Comparison of ENCODE assay signal across 15 mouse cellular contexts in the genomic region with DNA sequence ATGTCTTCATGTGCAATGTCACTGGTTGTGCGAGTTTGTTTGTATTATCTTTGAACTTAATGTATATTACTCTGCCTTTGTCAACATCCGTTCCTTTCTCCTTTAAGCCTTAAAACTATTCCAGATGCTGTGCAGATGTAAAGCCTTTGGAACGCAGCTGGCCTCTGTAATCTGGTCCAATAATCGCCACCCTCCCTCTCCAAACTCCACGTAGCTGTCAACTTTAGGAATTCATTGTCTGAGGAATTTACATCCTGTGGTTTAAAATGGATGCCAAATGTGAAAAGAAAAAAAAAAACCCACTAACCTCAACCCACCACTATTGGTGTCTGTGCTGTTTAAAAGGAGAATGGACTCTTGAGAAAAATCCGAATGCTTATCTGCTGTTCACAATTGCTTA.
A peak's percentile ranks its signal among the peaks of the same experiment; 100 is the strongest.
DNase-seq lines count a peak whose midpoint lies in the region; ATAC-seq lines count a peak whose summit lies in the region.
"Had no signal": no experiment of that assay in that cellular context is flagged by ENCODE, and none has a peak within 500 bp of the region (broad histone marks: within the 10 kb centered on the region; RNA-seq: fewer than 3 reads in every experiment).

No protein-coding gene starts in this region.

- H3K4me2 ChIP-seq in hindbrain, embryonic 16.5 days (ENCODE audit: low read length) = no peak overlapping the region
- no peak overlapping the region for H3K4me2 ChIP-seq in embryonic facial prominence, embryonic 11.5 days (ENCODE audit: low read depth, low read length)
- H3K4me2 ChIP-seq in limb, embryonic 12.5 days = no peak overlapping the region
- H3K4me2 ChIP-seq: hindbrain, embryonic 14.5 days; stomach, embryonic 15.5 days had no signal

- H3K4me1 ChIP-seq in hindbrain, embryonic 10.5 days (replicated peaks) = no peaks in the 10 kb centered on the region
- no peaks in the 10 kb centered on the region for H3K4me1 ChIP-seq in hindbrain, embryonic 16.5 days (ENCODE audit: control insufficient read depth, insufficient read depth, low read depth, low read length)
- no peaks in the 10 kb centered on the region for H3K4me1 ChIP-seq in embryonic facial prominence, embryonic 11.5 days (ENCODE audit: control insufficient read depth, insufficient read depth, low read length)
- H3K4me1 ChIP-seq in limb, embryonic 12.5 days (replicated peaks) = peaks cover 16% of the 10 kb centered on the region
- H3K4me1 ChIP-seq: stomach, embryonic 15.5 days had no signal

- H3K9ac ChIP-seq in hindbrain, embryonic 16.5 days (ENCODE audit: low read depth, low read length) = no peak overlapping the region
- H3K9ac ChIP-seq in embryonic facial prominence, embryonic 11.5 days (replicated peaks; ENCODE audit: low read length) = no peak overlapping the region
- H3K9ac ChIP-seq in limb, embryonic 12.5 days (replicated peaks) = no peak overlapping the region
- H3K9ac ChIP-seq: hindbrain, embryonic 14.5 days; stomach, embryonic 15.5 days had no signal

- no peaks in the 10 kb centered on the region for H3K27me3 ChIP-seq in hindbrain, embryonic 10.5 days (ENCODE audit: insufficient read depth, poor library complexity, severe bottlenecking)
- no peaks in the 10 kb centered on the region for H3K27me3 ChIP-seq in hindbrain, embryonic 16.5 days (replicated peaks; ENCODE audit: control insufficient read depth, insufficient read depth, low read length)
- no peaks in the 10 kb centered on the region for H3K27me3 ChIP-seq in embryonic facial prominence, embryonic 11.5 days (ENCODE audit: control insufficient read depth, insufficient read depth, low read length)
- no peaks in the 10 kb centered on the region for H3K27me3 ChIP-seq in limb, embryonic 12.5 days
- H3K27me3 ChIP-seq: stomach, embryonic 15.5 days had no signal

- 65% methylated on average over 6 of the region's 6 CpGs for WGBS in hindbrain, embryonic 10.5 days
- 65% methylated on average over 6 of the region's 6 CpGs for WGBS in hindbrain, embryonic 16.5 days
- 19% methylated on average over 6 of the region's 6 CpGs for WGBS in embryonic facial prominence, embryonic 11.5 days
- 6% methylated on average over 6 of the region's 6 CpGs for WGBS in limb, embryonic 12.5 days

- DNase-seq in hindbrain, embryonic 10.5 days (ENCODE audit: low spot score) = peak; percentile 13
- DNase-seq in 3T3-L1 (ENCODE audit: low read depth, low spot score) = peak; percentile 95
- peak; percentile 88 for DNase-seq in embryonic facial prominence, embryonic 11.5 days (ENCODE audit: low spot score)
- DNase-seq in cerebellum, adult 18-20 months = no peak
- DNase-seq in spleen, postnatal 14 days (ENCODE audit: low spot score in 2 of 2) = no peak
- DNase-seq in layer of hippocampus, postnatal 25 days (ENCODE audit: extremely low spot score in 1 of 2, low spot score in 1 of 2) = no peak
- DNase-seq: adrenal gland, postnatal 25 days; cerebellum, postnatal 10 days; kidney, adult 9 months; lung, adult 18-20 months; thymus, postnatal 14 days had no signal

- ATAC-seq in hindbrain, embryonic 16.5 days = no peak
- ATAC-seq in embryonic facial prominence, embryonic 11.5 days (replicated peaks; ENCODE audit: insufficient number of reproducible peaks, low FRiP score, low TSS enrichment, low read depth) = 0 out of 2 replicates have a peak, but pooled peaks have one; percentile 23
- no peak for ATAC-seq in limb, embryonic 12.5 days (ENCODE audit: insufficient number of reproducible peaks, insufficient read depth, low FRiP score, low TSS enrichment, low read depth)

- H3K4me3 ChIP-seq in hindbrain, embryonic 10.5 days = no peak overlapping the region
- no peak overlapping the region for H3K4me3 ChIP-seq in hindbrain, embryonic 16.5 days (ENCODE audit: low read length)
- no peak overlapping the region for H3K4me3 ChIP-seq in embryonic facial prominence, embryonic 11.5 days (ENCODE audit: low read depth, low read length)
- no peak overlapping the region for H3K4me3 ChIP-seq in limb, embryonic 12.5 days (replicated peaks)
- H3K4me3 ChIP-seq: stomach, embryonic 15.5 days had no signal

- H3K27ac ChIP-seq in hindbrain, embryonic 10.5 days = no peak overlapping the region
- no peak overlapping the region for H3K27ac ChIP-seq in hindbrain, embryonic 16.5 days (ENCODE audit: low read depth, low read length)
- no peak overlapping the region for H3K27ac ChIP-seq in embryonic facial prominence, embryonic 11.5 days (replicated peaks; ENCODE audit: low read depth, low read length)
- H3K27ac ChIP-seq in limb, embryonic 12.5 days = peak overlapping the region; percentile 59; the same call in 1 of the 2 replicates
- H3K27ac ChIP-seq: hindbrain, embryonic 14.5 days; stomach, embryonic 15.5 days had no signal

- H3K9me3 ChIP-seq in hindbrain, embryonic 10.5 days = no peaks in the 10 kb centered on the region
- H3K9me3 ChIP-seq in hindbrain, embryonic 16.5 days (ENCODE audit: control insufficient read depth, low read length) = no peaks in the 10 kb centered on the region
- H3K9me3 ChIP-seq in embryonic facial prominence, embryonic 11.5 days (replicated peaks; ENCODE audit: control insufficient read depth, low read length) = no peaks in the 10 kb centered on the region
- no peaks in the 10 kb centered on the region for H3K9me3 ChIP-seq in limb, embryonic 12.5 days
- H3K9me3 ChIP-seq: stomach, embryonic 15.5 days had no signal

- H3K36me3 ChIP-seq in hindbrain, embryonic 10.5 days = no peaks in the 10 kb centered on the region
- no peaks in the 10 kb centered on the region for H3K36me3 ChIP-seq in hindbrain, embryonic 16.5 days (ENCODE audit: control insufficient read depth, insufficient read depth, low read length)
- H3K36me3 ChIP-seq in embryonic facial prominence, embryonic 11.5 days (replicated peaks; ENCODE audit: control insufficient read depth, insufficient read depth, low read depth, low read length) = no peaks in the 10 kb centered on the region
- H3K36me3 ChIP-seq in limb, embryonic 12.5 days = no peaks in the 10 kb centered on the region
- H3K36me3 ChIP-seq: stomach, embryonic 15.5 days had no signal

Comparison
In these comparisons a context has a peak if more than half of its experiments do, and no peak if none do; other contexts are left out.
1. DNase-seq: peak in hindbrain, embryonic 10.5 days (single experiment), 3T3-L1 (single experiment) and embryonic facial prominence, embryonic 11.5 days (single experiment); none in cerebellum, adult 18-20 months (0 of 2), spleen, postnatal 14 days (0 of 2) and layer of hippocampus, postnatal 25 days (0 of 2).